Mouse (Mus musculus): ENCODE results near the gene Ubl7. TPM values are rescaled to one million over a fixed set of nuclear protein-coding genes. Genes with fewer than 3 reads are reported as not detected.

Gene Ubl7
- polyA plus RNA-seq, 1 experiment, result 62.0 TPM

- Histone ChIP-seq H3K4me3 (no peak overlapping the region), H3ac (ENCODE audit: control insufficient read depth, insufficient read length) (no peak overlapping the region), H3K36me3 (ENCODE audit: control insufficient read depth, insufficient read depth) (peaks cover 6% of the 10 kb centered on the region), H3K79me2 (ENCODE audit: control insufficient read depth, insufficient read depth) (peaks cover 41% of the 10 kb centered on the region), H3K4me2 (ENCODE audit: low read depth) (peak overlapping the region; percentile 78), H3K27me3 (ENCODE audit: control insufficient read depth, insufficient read depth, insufficient read length) (no peaks in the 10 kb centered on the region)
- no peak for TF ChIP-seq USF1 (IDR thresholded peaks at IDR 0.05; ENCODE audit: low read depth)
- no peak for TF ChIP-seq MAX (IDR thresholded peaks at IDR 0.05; ENCODE audit: low read depth)
- TF ChIP-seq MYOG (IDR thresholded peaks at IDR 0.05; ENCODE audit: control insufficient read depth in 1 of 3, insufficient read depth in 1 of 3, insufficient read length in 2 of 3, low read depth in 2 of 3), result no peak
- no peak for TF ChIP-seq TCF12 (IDR thresholded peaks at IDR 0.05; ENCODE audit: insufficient read depth, poor library complexity, severe bottlenecking)
- no peak for TF ChIP-seq TCF3 (IDR thresholded peaks at IDR 0.05; ENCODE audit: insufficient read length, low read depth)
- no peak for TF ChIP-seq CEBPB (IDR thresholded peaks at IDR 0.05; ENCODE audit: insufficient read depth, poor library complexity, severe bottlenecking)
- TF ChIP-seq SRF (IDR thresholded peaks at IDR 0.05; ENCODE audit: control insufficient read depth, insufficient read length, low read depth), result no peak
- TF ChIP-seq E2F4 (IDR thresholded peaks at IDR 0.05; ENCODE audit: insufficient read depth), result no peak
- no peak for TF ChIP-seq MYOD1 (IDR thresholded peaks at IDR 0.05; ENCODE audit: control insufficient read depth in 1 of 3, insufficient read length in 2 of 3, low read depth in 2 of 3)
- TF ChIP-seq POLR2AphosphoS2 (IDR thresholded peaks at IDR 0.05; ENCODE audit: insufficient read length, low read depth), result no peak
- no peak for TF ChIP-seq REST (IDR thresholded peaks at IDR 0.05; ENCODE audit: insufficient read depth, insufficient read length)
- TF ChIP-seq POLR2A (IDR thresholded peaks at IDR 0.05; ENCODE audit: insufficient read length, low read depth), result no peak
Measured at GRCm38 (mm10) chr9:57955764-57956163, 45.0 kb downstream of the Ubl7 start.

- no peaks in the 10 kb centered on the region for H3K27me3 ChIP-seq (ENCODE audit: control insufficient read depth, insufficient read depth, insufficient read length)
- no peak for TF ChIP-seq TCF3 (IDR thresholded peaks at IDR 0.05; ENCODE audit: insufficient read length, low read depth)
- no peak for TF ChIP-seq REST (IDR thresholded peaks at IDR 0.05; ENCODE audit: insufficient read depth, insufficient read length)
- TF ChIP-seq MYOD1 (IDR thresholded peaks at IDR 0.05; ENCODE audit: control insufficient read depth in 1 of 3, insufficient read length in 2 of 3, low read depth in 2 of 3), result no peak
- no peak for TF ChIP-seq SRF (IDR thresholded peaks at IDR 0.05; ENCODE audit: control insufficient read depth, insufficient read length, low read depth)
- no peak for TF ChIP-seq USF1 (IDR thresholded peaks at IDR 0.05; ENCODE audit: low read depth)
- no peak for TF ChIP-seq TCF12 (IDR thresholded peaks at IDR 0.05; ENCODE audit: insufficient read depth, poor library complexity, severe bottlenecking)
- TF ChIP-seq POLR2A (IDR thresholded peaks at IDR 0.05; ENCODE audit: insufficient read length, low read depth), result no peak
- no peak overlapping the region for H3K4me3 ChIP-seq
- no peak overlapping the region for H3K4me2 ChIP-seq (ENCODE audit: low read depth)
- H3K79me2 ChIP-seq (ENCODE audit: control insufficient read depth, insufficient read depth), result peaks cover 36% of the 10 kb centered on the region
- peaks cover 10% of the 10 kb centered on the region for H3K36me3 ChIP-seq (ENCODE audit: control insufficient read depth, insufficient read depth)
- H3ac ChIP-seq (ENCODE audit: control insufficient read depth, insufficient read length), result no peak overlapping the region
Measured at GRCm38 (mm10) chr9:57956196-57956837, 45.5 kb downstream of the Ubl7 start.

GRCm38 (mm10) chr9:57956838-57957236 lies 46.1 kb downstream of the Ubl7 start:
- Histone ChIP-seq H3K79me2 (ENCODE audit: control insufficient read depth, insufficient read depth) (peaks cover 31% of the 10 kb centered on the region), H3ac (ENCODE audit: control insufficient read depth, insufficient read length) (no peak overlapping the region), H3K4me3 (no peak overlapping the region), H3K27me3 (ENCODE audit: control insufficient read depth, insufficient read depth, insufficient read length) (no peaks in the 10 kb centered on the region), H3K4me2 (ENCODE audit: low read depth) (no peak overlapping the region), H3K36me3 (ENCODE audit: control insufficient read depth, insufficient read depth) (peaks cover 10% of the 10 kb centered on the region)
- TF ChIP-seq USF1 (IDR thresholded peaks at IDR 0.05; ENCODE audit: low read depth) (no peak), CEBPB (IDR thresholded peaks at IDR 0.05; ENCODE audit: insufficient read depth, poor library complexity, severe bottlenecking) (no peak), MYOD1 (IDR thresholded peaks at IDR 0.05; ENCODE audit: control insufficient read depth in 1 of 3, insufficient read length in 2 of 3, low read depth in 2 of 3) (peak in 2 of 3 experiments; percentile 51 to 67)

- Histone ChIP-seq H3K36me3 (ENCODE audit: control insufficient read depth, insufficient read depth) (peaks cover 10% of the 10 kb centered on the region), H3ac (ENCODE audit: control insufficient read depth, insufficient read length) (no peak overlapping the region), H3K4me2 (ENCODE audit: low read depth) (no peak overlapping the region), H3K79me2 (ENCODE audit: control insufficient read depth, insufficient read depth) (peaks cover 13% of the 10 kb centered on the region), H3K27me3 (ENCODE audit: control insufficient read depth, insufficient read depth, insufficient read length) (no peaks in the 10 kb centered on the region), H3K4me3 (no peak overlapping the region)
- TF ChIP-seq MYOG (IDR thresholded peaks at IDR 0.05; ENCODE audit: control insufficient read depth in 1 of 3, insufficient read depth in 1 of 3, insufficient read length in 2 of 3, low read depth in 2 of 3), result no peak
- TF ChIP-seq POLR2AphosphoS2 (IDR thresholded peaks at IDR 0.05; ENCODE audit: insufficient read length, low read depth), result no peak
- no peak for TF ChIP-seq REST (IDR thresholded peaks at IDR 0.05; ENCODE audit: insufficient read depth, insufficient read length)
- TF ChIP-seq MAX (IDR thresholded peaks at IDR 0.05; ENCODE audit: low read depth), result no peak
- no peak for TF ChIP-seq USF1 (IDR thresholded peaks at IDR 0.05; ENCODE audit: low read depth)
- TF ChIP-seq MYOD1 (IDR thresholded peaks at IDR 0.05; ENCODE audit: control insufficient read depth in 1 of 3, insufficient read length in 2 of 3, low read depth in 2 of 3), result no peak
- TF ChIP-seq TCF12 (IDR thresholded peaks at IDR 0.05; ENCODE audit: insufficient read depth, poor library complexity, severe bottlenecking), result no peak
- no peak for TF ChIP-seq CEBPB (IDR thresholded peaks at IDR 0.05; ENCODE audit: insufficient read depth, poor library complexity, severe bottlenecking)
- no peak for TF ChIP-seq TCF3 (IDR thresholded peaks at IDR 0.05; ENCODE audit: insufficient read length, low read depth)
- TF ChIP-seq POLR2A (IDR thresholded peaks at IDR 0.05; ENCODE audit: insufficient read length, low read depth), result no peak
- TF ChIP-seq E2F4 (IDR thresholded peaks at IDR 0.05; ENCODE audit: insufficient read depth), result no peak
- TF ChIP-seq SRF (IDR thresholded peaks at IDR 0.05; ENCODE audit: control insufficient read depth, insufficient read length, low read depth), result no peak
Measured at GRCm38 (mm10) chr9:57958615-57959014, 47.8 kb downstream of the Ubl7 start.

DNA sequence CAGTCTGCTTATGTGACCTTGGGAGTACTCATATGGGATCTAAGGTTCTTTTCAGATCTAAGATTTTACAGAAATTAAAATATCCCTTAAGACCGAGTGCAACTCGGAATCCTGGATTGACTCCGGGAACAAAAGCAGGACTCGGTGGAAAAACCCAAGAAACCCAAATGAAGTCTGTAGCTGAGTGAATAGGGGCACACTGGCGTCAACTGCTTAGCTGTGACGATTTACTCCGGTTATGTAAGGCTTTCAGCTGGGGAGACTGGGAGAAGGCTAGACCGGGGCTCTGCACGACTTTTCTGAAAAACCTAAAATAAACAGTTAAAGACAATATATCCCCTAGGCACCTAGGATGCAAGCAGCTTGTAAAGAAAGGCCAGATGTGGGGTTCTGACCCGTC lies 48.6 kb downstream of the Ubl7 start:
- peaks cover 10% of the 10 kb centered on the region for H3K36me3 ChIP-seq (ENCODE audit: control insufficient read depth, insufficient read depth)
- H3K79me2 ChIP-seq (ENCODE audit: control insufficient read depth, insufficient read depth), result peaks cover 5% of the 10 kb centered on the region
- H3K4me2 ChIP-seq (ENCODE audit: low read depth), result no peak overlapping the region
- H3K4me3 ChIP-seq, result no peak overlapping the region
- H3K27me3 ChIP-seq (ENCODE audit: control insufficient read depth, insufficient read depth, insufficient read length), result no peaks in the 10 kb centered on the region
- H3ac ChIP-seq (ENCODE audit: control insufficient read depth, insufficient read length), result no peak overlapping the region
- no peak for TF ChIP-seq REST (IDR thresholded peaks at IDR 0.05; ENCODE audit: insufficient read depth, insufficient read length)
- TF ChIP-seq SRF (IDR thresholded peaks at IDR 0.05; ENCODE audit: control insufficient read depth, insufficient read length, low read depth), result no peak
